Mouse (Mus musculus) frontal cortex, postnatal 14 days (tissue): ENCODE data around the gene Dbn1.

ENCODE experiments used
- DNase-seq, 2 experiments: peaks; one replicate each; pipeline ENCODE4 v3.0.0; 2022; ENCODE audit warnings: low spot score in 2 of 2

Dbn1 gene

GRCm38 (mm10) chr13:55478036-55478435, 9.9 kb downstream of the Dbn1 start:
- DNase-seq = no peak

GRCm38 (mm10) chr13:55477492-55477891, 10.4 kb downstream of the Dbn1 start:
- DNase-seq = no peak

GRCm38 (mm10) chr13:55476256-55476655, 11.7 kb downstream of the Dbn1 start:
- no peak for DNase-seq

- no peak for DNase-seq
These were observed 12.2 kb downstream of the Dbn1 start for GRCm38 (mm10) chr13:55475750-55476149.

GRCm38 (mm10) chr13:55474621-55475069, 13.3 kb downstream of the Dbn1 start:
- DNase-seq = peak in 1 of 2 experiments; percentile 69

- no peak for DNase-seq
These were observed 13.9 kb downstream of the Dbn1 start for GRCm38 (mm10) chr13:55473961-55474360.

- DNase-seq = no peak
These were observed 14.7 kb downstream of the Dbn1 start for GRCm38 (mm10) chr13:55473076-55473831.

- peak in 1 of 2 experiments; percentile 69 for DNase-seq
These were observed 15.5 kb downstream of the Dbn1 start for GRCm38 (mm10) chr13:55472132-55473022.

GRCm38 (mm10) chr13:55471819-55472131, 16.1 kb downstream of the Dbn1 start:
- DNase-seq = no peak

GRCm38 (mm10) chr13:55471156-55471818, 16.6 kb downstream of the Dbn1 start:
- peak in 1 of 2 experiments; percentile 83 for DNase-seq

GRCm38 (mm10) chr13:55470372-55470771, 17.5 kb downstream of the Dbn1 start:
- DNase-seq = no peak

- DNase-seq = no peak
These were observed 18.9 kb downstream of the Dbn1 start for GRCm38 (mm10) chr13:55468851-55469560.

GRCm38 (mm10) chr13:55465830-55466440, 22.0 kb downstream of the Dbn1 start:
- no peak for DNase-seq

- DNase-seq = no peak
These were observed 22.7 kb downstream of the Dbn1 start for GRCm38 (mm10) chr13:55465184-55465583.

- peak in 1 of 2 experiments; percentile 67 for DNase-seq
These were observed 23.7 kb downstream of the Dbn1 start, which contains the start of gene Prr7 for GRCm38 (mm10) chr13:55464027-55464884. Gene Prr7, plus strand, starts transcription at chr13:55464267.

- no peak for DNase-seq
These were observed 24.4 kb downstream of the Dbn1 start for GRCm38 (mm10) chr13:55463399-55464026.

- DNase-seq = no peak
These were observed 24.9 kb downstream of the Dbn1 start for GRCm38 (mm10) chr13:55462965-55463364.

GRCm38 (mm10) chr13:55451785-55452549, 35.9 kb downstream of the Dbn1 start:
- DNase-seq = no peak

- DNase-seq = no peak
These were observed 36.6 kb downstream of the Dbn1 start for GRCm38 (mm10) chr13:55451296-55451695.
